Mouse (Mus musculus): ENCODE results near the gene Tbc1d23.

DNA sequence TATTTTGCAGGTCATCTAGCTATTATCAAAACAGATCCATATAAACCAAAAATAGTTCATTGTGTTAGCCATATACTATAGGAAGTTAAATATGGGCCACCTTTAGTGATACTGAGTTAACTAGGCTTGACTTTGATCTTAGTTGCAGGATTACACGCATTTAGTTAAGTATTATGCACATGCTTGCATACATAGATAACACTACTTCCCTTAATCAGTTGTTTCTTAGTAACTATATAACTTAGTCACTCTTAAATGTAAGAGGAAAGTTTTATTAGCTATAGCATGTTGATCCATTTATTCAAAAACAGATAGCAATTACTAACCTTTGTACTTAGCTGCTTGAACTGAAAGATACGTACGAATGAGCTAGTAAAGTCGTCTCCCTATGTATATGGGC is 79.9 kb downstream of the Tbc1d23 start:
- TF ChIP-seq CTCF (IDR thresholded peaks at IDR 0.05; ENCODE audit: borderline replicate concordance, control insufficient read depth, extremely low read depth, insufficient read depth, low read length, poor library complexity) (no peak), POLR2A (IDR thresholded peaks at IDR 0.05; ENCODE audit: control insufficient read depth, extremely low read depth, insufficient read depth, low read length, poor library complexity) (no peak)
